Mouse (Mus musculus): ENCODE measurements around the gene Kif23. TPM values are rescaled to one million over a fixed set of nuclear protein-coding genes. Genes with fewer than 3 reads are reported as not detected.

The Kif23 gene
- polyA plus RNA-seq (2014; fragmentation: Nextera tagmentation; extraction: Ambion mirVana): 97.2 and 100 TPM in 2 replicates

- Histone ChIP-seq H3K9ac (ENCODE audit: low read depth, low read length) (peak within 1 kb of the TSS; percentile 80), H3K36me3 (ENCODE audit: control insufficient read depth, insufficient read depth, low read length) (no peaks in the 10 kb centered on the region), H3K4me2 (replicated peaks; ENCODE audit: low read depth, low read length) (peak within 1 kb of the TSS; percentile 95), H3K4me3 (ENCODE audit: low read depth, low read length) (peak within 1 kb of the TSS; percentile 85), H3K27me3 (ENCODE audit: control insufficient read depth, insufficient read depth, low read length) (no peaks in the 10 kb centered on the region), H3K9me3 (ENCODE audit: control insufficient read depth, low read length) (no peaks in the 10 kb centered on the region), H3K4me1 (replicated peaks; ENCODE audit: control insufficient read depth, insufficient read depth, low read length) (0 out of 2 replicates have a peak, but pooled peaks cover 3% of the 10 kb centered on the region), H3K27ac (ENCODE audit: low read depth, low read length) (peak within 1 kb of the TSS; percentile 72)
- under 1% methylated on average over 38 of the region's 44 CpGs for WGBS
- peak; percentile 99 for DNase-seq (ENCODE audit: low spot score)
- ATAC-seq (ENCODE audit: low FRiP score): peak; percentile 93
Observed at GRCm38 (mm10) chr9:61946623-61947401, at the start of gene Kif23. Kif23 (minus strand) TSS chr9:61946774.

- ATAC-seq (ENCODE audit: low FRiP score): no peak
- Histone ChIP-seq H3K9me3 (ENCODE audit: control insufficient read depth, low read length) (no peaks in the 10 kb centered on the region), H3K4me3 (ENCODE audit: low read depth, low read length) (no peak overlapping the region), H3K27ac (ENCODE audit: low read depth, low read length) (no peak overlapping the region), H3K27me3 (ENCODE audit: control insufficient read depth, insufficient read depth, low read length) (no peaks in the 10 kb centered on the region), H3K36me3 (ENCODE audit: control insufficient read depth, insufficient read depth, low read length) (no peaks in the 10 kb centered on the region), H3K4me1 (replicated peaks; ENCODE audit: control insufficient read depth, insufficient read depth, low read length) (no peaks in the 10 kb centered on the region), H3K9ac (ENCODE audit: low read depth, low read length) (no peak overlapping the region), H3K4me2 (replicated peaks; ENCODE audit: low read depth, low read length) (no peak overlapping the region)
- 67% methylated on average over 4 of the region's 4 CpGs for WGBS
- no peak for DNase-seq (ENCODE audit: low spot score)
Observed at GRCm38 (mm10) chr9:61991158-61991557, 44.6 kb upstream of the Kif23 start.

GRCm38 (mm10) chr9:61990738-61991137 lies 44.2 kb upstream of the Kif23 start:
- Histone ChIP-seq H3K27me3 (ENCODE audit: control insufficient read depth, insufficient read depth, low read length) (no peaks in the 10 kb centered on the region), H3K4me1 (replicated peaks; ENCODE audit: control insufficient read depth, insufficient read depth, low read length) (no peaks in the 10 kb centered on the region), H3K4me3 (ENCODE audit: low read depth, low read length) (no peak overlapping the region), H3K9ac (ENCODE audit: low read depth, low read length) (no peak overlapping the region), H3K9me3 (ENCODE audit: control insufficient read depth, low read length) (no peaks in the 10 kb centered on the region), H3K36me3 (ENCODE audit: control insufficient read depth, insufficient read depth, low read length) (no peaks in the 10 kb centered on the region), H3K27ac (ENCODE audit: low read depth, low read length) (no peak overlapping the region), H3K4me2 (replicated peaks; ENCODE audit: low read depth, low read length) (no peak overlapping the region)
- WGBS: 49% methylated on average over 3 of the region's 3 CpGs
- ATAC-seq (ENCODE audit: low FRiP score): no peak
- no peak for DNase-seq (ENCODE audit: low spot score)

GRCm38 (mm10) chr9:61986055-61986454 lies 39.5 kb upstream of the Kif23 start:
- Histone ChIP-seq H3K4me3 (ENCODE audit: low read depth, low read length) (no peak overlapping the region), H3K27me3 (ENCODE audit: control insufficient read depth, insufficient read depth, low read length) (no peaks in the 10 kb centered on the region), H3K27ac (ENCODE audit: low read depth, low read length) (no peak overlapping the region), H3K4me2 (replicated peaks; ENCODE audit: low read depth, low read length) (no peak overlapping the region), H3K9ac (ENCODE audit: low read depth, low read length) (no peak overlapping the region), H3K36me3 (ENCODE audit: control insufficient read depth, insufficient read depth, low read length) (no peaks in the 10 kb centered on the region), H3K4me1 (replicated peaks; ENCODE audit: control insufficient read depth, insufficient read depth, low read length) (no peaks in the 10 kb centered on the region), H3K9me3 (ENCODE audit: control insufficient read depth, low read length) (no peaks in the 10 kb centered on the region)
- no peak for DNase-seq (ENCODE audit: low spot score)
- ATAC-seq (ENCODE audit: low FRiP score): no peak
- 82% methylated on average over 7 of the region's 7 CpGs for WGBS

- no peak for ATAC-seq (ENCODE audit: low FRiP score)
- WGBS: 64% methylated on average over 11 of the region's 11 CpGs
- DNase-seq (ENCODE audit: low spot score): peak; percentile 60
Observed at GRCm38 (mm10) chr9:61985183-61985863, 38.7 kb upstream of the Kif23 start.

GRCm38 (mm10) chr9:61982940-61983620 lies 36.5 kb upstream of the Kif23 start:
- DNase-seq (ENCODE audit: low spot score) (no peak), ATAC-seq (ENCODE audit: low FRiP score) (no peak)
- H3K27me3 ChIP-seq (ENCODE audit: control insufficient read depth, insufficient read depth, low read length): no peaks in the 10 kb centered on the region
- H3K36me3 ChIP-seq (ENCODE audit: control insufficient read depth, insufficient read depth, low read length): no peaks in the 10 kb centered on the region
- H3K4me3 ChIP-seq (ENCODE audit: low read depth, low read length): no peak overlapping the region
- no peak overlapping the region for H3K4me2 ChIP-seq (replicated peaks; ENCODE audit: low read depth, low read length)
- 86% methylated on average over 7 of the region's 7 CpGs for WGBS
- H3K4me1 ChIP-seq (replicated peaks; ENCODE audit: control insufficient read depth, insufficient read depth, low read length): no peaks in the 10 kb centered on the region
- no peak overlapping the region for H3K9ac ChIP-seq (ENCODE audit: low read depth, low read length)
- no peak overlapping the region for H3K27ac ChIP-seq (ENCODE audit: low read depth, low read length)
- no peaks in the 10 kb centered on the region for H3K9me3 ChIP-seq (ENCODE audit: control insufficient read depth, low read length)

More at GRCm38 (mm10) chr9:61985183-61985863, 38.7 kb upstream of the Kif23 start:
- H3K4me1 ChIP-seq (replicated peaks; ENCODE audit: control insufficient read depth, insufficient read depth, low read length): no peaks in the 10 kb centered on the region
- H3K36me3 ChIP-seq (ENCODE audit: control insufficient read depth, insufficient read depth, low read length): no peaks in the 10 kb centered on the region
- H3K27ac ChIP-seq (ENCODE audit: low read depth, low read length): no peak overlapping the region
- H3K4me3 ChIP-seq (ENCODE audit: low read depth, low read length): no peak overlapping the region
- no peak overlapping the region for H3K4me2 ChIP-seq (replicated peaks; ENCODE audit: low read depth, low read length)
- H3K9me3 ChIP-seq (ENCODE audit: control insufficient read depth, low read length): no peaks in the 10 kb centered on the region
- no peak overlapping the region for H3K9ac ChIP-seq (ENCODE audit: low read depth, low read length)
- H3K27me3 ChIP-seq (ENCODE audit: control insufficient read depth, insufficient read depth, low read length): no peaks in the 10 kb centered on the region

- Histone ChIP-seq H3K4me3 (ENCODE audit: low read depth, low read length) (no peak overlapping the region), H3K27me3 (ENCODE audit: control insufficient read depth, insufficient read depth, low read length) (no peaks in the 10 kb centered on the region), H3K9ac (ENCODE audit: low read depth, low read length) (no peak overlapping the region), H3K4me2 (replicated peaks; ENCODE audit: low read depth, low read length) (no peak overlapping the region), H3K36me3 (ENCODE audit: control insufficient read depth, insufficient read depth, low read length) (no peaks in the 10 kb centered on the region), H3K4me1 (replicated peaks; ENCODE audit: control insufficient read depth, insufficient read depth, low read length) (no peaks in the 10 kb centered on the region), H3K27ac (ENCODE audit: low read depth, low read length) (no peak overlapping the region), H3K9me3 (ENCODE audit: control insufficient read depth, low read length) (no peaks in the 10 kb centered on the region)
- no peak for DNase-seq (ENCODE audit: low spot score)
- no peak for ATAC-seq (ENCODE audit: low FRiP score)
- WGBS: 91% methylated on average over 5 of the region's 5 CpGs
Observed at GRCm38 (mm10) chr9:61981876-61982275, 35.3 kb upstream of the Kif23 start.

- Histone ChIP-seq H3K4me2 (replicated peaks; ENCODE audit: low read depth, low read length) (no peak overlapping the region), H3K27me3 (ENCODE audit: control insufficient read depth, insufficient read depth, low read length) (no peaks in the 10 kb centered on the region), H3K27ac (ENCODE audit: low read depth, low read length) (no peak overlapping the region), H3K9ac (ENCODE audit: low read depth, low read length) (no peak overlapping the region), H3K4me3 (ENCODE audit: low read depth, low read length) (no peak overlapping the region), H3K4me1 (replicated peaks; ENCODE audit: control insufficient read depth, insufficient read depth, low read length) (no peaks in the 10 kb centered on the region), H3K36me3 (ENCODE audit: control insufficient read depth, insufficient read depth, low read length) (no peaks in the 10 kb centered on the region), H3K9me3 (ENCODE audit: control insufficient read depth, low read length) (no peaks in the 10 kb centered on the region)
- no peak for DNase-seq (ENCODE audit: low spot score)
- 91% methylated on average over 2 of the region's 2 CpGs for WGBS
- no peak for ATAC-seq (ENCODE audit: low FRiP score)
Observed at GRCm38 (mm10) chr9:61979983-61980382, 33.4 kb upstream of the Kif23 start.
